ENCODE assay signal across 9 mouse cellular contexts in genomic region chr11:50371911-50372310, GRCm38 (mm10). TPM values are rescaled to one million over a fixed set of nuclear protein-coding genes. Genes with fewer than 3 reads are reported as not detected.
DNase-seq lines count a peak whose midpoint lies in the region; ATAC-seq and TF ChIP-seq lines count a peak whose summit lies in the region.
"Had no signal": no experiment of that assay in that cellular context is flagged by ENCODE, and none has a peak within 500 bp of the region (broad histone marks: within the 10 kb centered on the region; RNA-seq: fewer than 3 reads in every experiment).

No protein-coding gene starts in this region.

- H3K9ac ChIP-seq in kidney, postnatal 0 days (ENCODE audit: low read depth, low read length), result no peak overlapping the region
- H3K9ac ChIP-seq in forebrain, embryonic 14.5 days (ENCODE audit: low read length), result peak overlapping the region; percentile 60
- H3K9ac ChIP-seq in limb, embryonic 12.5 days (replicated peaks), result peak overlapping the region; percentile 67; the same call in 1 of the 2 replicates
- peak overlapping the region; percentile 65 for H3K9ac ChIP-seq in neural tube, embryonic 15.5 days (replicated peaks)

- TF ChIP-seq CTCF in kidney, postnatal 0 days (IDR thresholded peaks at IDR 0.05; ENCODE audit: low read depth), result no peak

- H3K27me3 ChIP-seq in kidney, postnatal 0 days (ENCODE audit: insufficient read depth, low read length), result no peaks in the 10 kb centered on the region
- H3K27me3 ChIP-seq in forebrain, embryonic 14.5 days (replicated peaks; ENCODE audit: control insufficient read depth, insufficient read depth, low read length), result no peaks in the 10 kb centered on the region
- no peaks in the 10 kb centered on the region for H3K27me3 ChIP-seq in limb, embryonic 12.5 days
- no peaks in the 10 kb centered on the region for H3K27me3 ChIP-seq in neural tube, embryonic 15.5 days (replicated peaks)

- H3K9me3 ChIP-seq in kidney, postnatal 0 days (replicated peaks; ENCODE audit: low read length), result no peaks in the 10 kb centered on the region
- no peaks in the 10 kb centered on the region for H3K9me3 ChIP-seq in forebrain, embryonic 14.5 days (replicated peaks; ENCODE audit: control insufficient read depth, low read length)
- no peaks in the 10 kb centered on the region for H3K9me3 ChIP-seq in limb, embryonic 12.5 days
- no peaks in the 10 kb centered on the region for H3K9me3 ChIP-seq in neural tube, embryonic 15.5 days (replicated peaks)
- H3K9me3 ChIP-seq: G1E had no signal

- no peaks in the 10 kb centered on the region for H3K36me3 ChIP-seq in kidney, postnatal 0 days (ENCODE audit: insufficient read depth, low read length)
- no peaks in the 10 kb centered on the region for H3K36me3 ChIP-seq in forebrain, embryonic 14.5 days (ENCODE audit: control insufficient read depth, insufficient read depth, low read length)
- no peaks in the 10 kb centered on the region for H3K36me3 ChIP-seq in limb, embryonic 12.5 days
- no peaks in the 10 kb centered on the region for H3K36me3 ChIP-seq in neural tube, embryonic 15.5 days
- H3K36me3 ChIP-seq: G1E had no signal

- H3K27ac ChIP-seq in kidney, postnatal 0 days, result no peak overlapping the region
- peak overlapping the region; percentile 59; the same call in 1 of the 2 replicates for H3K27ac ChIP-seq in forebrain, embryonic 14.5 days (ENCODE audit: low read depth, low read length)
- H3K27ac ChIP-seq in limb, embryonic 12.5 days, result no peak overlapping the region; the same call in 1 of the 2 replicates
- H3K27ac ChIP-seq in neural tube, embryonic 15.5 days (replicated peaks), result peak overlapping the region; percentile 92

- DNase-seq in kidney, postnatal 0 days (ENCODE audit: low spot score), result no peak
- DNase-seq in kidney, postnatal 4 days, result no peak
- DNase-seq in forebrain, embryonic 14.5 days (ENCODE audit: low spot score), result no peak
- no peak for DNase-seq in cerebellum, postnatal 25 days
- no peak for DNase-seq in kidney, adult 18-20 months

- peak overlapping the region; percentile 64; the same call in 1 of the 2 replicates for H3K4me2 ChIP-seq in kidney, postnatal 0 days (ENCODE audit: low read length)
- peak overlapping the region; percentile 49 for H3K4me2 ChIP-seq in forebrain, embryonic 14.5 days (ENCODE audit: low read length)
- peak overlapping the region; percentile 63 for H3K4me2 ChIP-seq in limb, embryonic 12.5 days
- peak overlapping the region; percentile 68 for H3K4me2 ChIP-seq in neural tube, embryonic 15.5 days

- peak overlapping the region; percentile 33; the same call in 1 of the 2 replicates for H3K4me3 ChIP-seq in kidney, postnatal 0 days (replicated peaks; ENCODE audit: low read depth, low read length)
- H3K4me3 ChIP-seq in forebrain, embryonic 14.5 days (ENCODE audit: low read depth, low read length), result no peak overlapping the region
- H3K4me3 ChIP-seq in limb, embryonic 12.5 days (replicated peaks), result peak overlapping the region; percentile 38; the same call in 1 of the 2 replicates
- peak overlapping the region; percentile 42; the same call in 1 of the 2 replicates for H3K4me3 ChIP-seq in neural tube, embryonic 15.5 days (replicated peaks)

- WGBS in kidney, postnatal 0 days, result 97% methylated on average over 1 of the region's 1 CpGs
- 97% methylated on average over 1 of the region's 1 CpGs for WGBS in forebrain, embryonic 14.5 days
- 96% methylated on average over 1 of the region's 1 CpGs for WGBS in limb, embryonic 12.5 days
- WGBS in neural tube, embryonic 15.5 days, result 93% methylated on average over 1 of the region's 1 CpGs

- H3K4me1 ChIP-seq in kidney, postnatal 0 days (replicated peaks; ENCODE audit: insufficient read depth, low read length), result 0 out of 2 replicates have a peak, but pooled peaks cover 7% of the 10 kb centered on the region
- H3K4me1 ChIP-seq in forebrain, embryonic 14.5 days (ENCODE audit: control insufficient read depth, insufficient read depth, low read length), result peaks cover 10% of the 10 kb centered on the region
- H3K4me1 ChIP-seq in limb, embryonic 12.5 days (replicated peaks), result peaks cover 12% of the 10 kb centered on the region
- H3K4me1 ChIP-seq in neural tube, embryonic 15.5 days, result peaks cover 21% of the 10 kb centered on the region

- ATAC-seq in kidney, postnatal 0 days (replicated peaks; ENCODE audit: low FRiP score, low read depth), result no peak
- no peak for ATAC-seq in forebrain, embryonic 14.5 days
- no peak for ATAC-seq in limb, embryonic 12.5 days (ENCODE audit: insufficient number of reproducible peaks, insufficient read depth, low FRiP score, low TSS enrichment, low read depth)
- no peak for ATAC-seq in neural tube, embryonic 15.5 days (ENCODE audit: low FRiP score)
- no peak for ATAC-seq in CD4-positive, CD25-positive, alpha-beta regulatory T cell, adult 4 months

RNA-seq across cellular contexts. Expression of gene Hnrnph1, which starts 4.9 kb away (rescaled TPM):
- polyA plus RNA-seq in kidney, postnatal 0 days (2015; fragmentation: Nextera tagmentation; extraction: Ambion mirVana), result 294 and 309 TPM in 2 replicates
- polyA plus RNA-seq in forebrain, embryonic 14.5 days (2014; fragmentation: Nextera tagmentation; extraction: Ambion mirVana), result 598 and 623 TPM in 2 replicates
- polyA plus RNA-seq in limb, embryonic 12.5 days (2016; fragmentation: Nextera tagmentation; extraction: Ambion mirVana), result 636 and 669 TPM in 2 replicates
- 390 and 401 TPM in 2 replicates for polyA plus RNA-seq in neural tube, embryonic 15.5 days (2015; fragmentation: Nextera tagmentation; extraction: Ambion mirVana)
- 100 to 1,000 TPM; 195 to 207 TPM for polyA plus RNA-seq in CD4-positive, CD25-positive, alpha-beta regulatory T cell, adult 4 months (2017; shearing (Covaris generic))

RNA-seq across cellular contexts. Expression of gene Cby3, which starts 17.6 kb away (rescaled TPM):
- polyA plus RNA-seq in kidney, postnatal 0 days (2015; fragmentation: Nextera tagmentation; extraction: Ambion mirVana), result 1.4 and 1.5 TPM in 2 replicates
- 0.86 and 0.88 TPM in 2 replicates for polyA plus RNA-seq in forebrain, embryonic 14.5 days (2014; fragmentation: Nextera tagmentation; extraction: Ambion mirVana)
- polyA plus RNA-seq in limb, embryonic 12.5 days (2016; fragmentation: Nextera tagmentation; extraction: Ambion mirVana), result 0.44 TPM in 1 of 2 replicates, not detected in the other
- 0.55 and 1.8 TPM in 2 replicates for polyA plus RNA-seq in neural tube, embryonic 15.5 days (2015; fragmentation: Nextera tagmentation; extraction: Ambion mirVana)
- not detected for polyA plus RNA-seq in CD4-positive, CD25-positive, alpha-beta regulatory T cell, adult 4 months (2017; shearing (Covaris generic))
- polyA plus RNA-seq: G1E had no signal

RNA-seq across cellular contexts. Expression of gene Canx, which starts 46.4 kb away (rescaled TPM):
- polyA plus RNA-seq in kidney, postnatal 0 days (2015; fragmentation: Nextera tagmentation; extraction: Ambion mirVana), result 302 and 330 TPM in 2 replicates
- 190 and 210 TPM in 2 replicates for polyA plus RNA-seq in forebrain, embryonic 14.5 days (2014; fragmentation: Nextera tagmentation; extraction: Ambion mirVana)
- 292 and 313 TPM in 2 replicates for polyA plus RNA-seq in limb, embryonic 12.5 days (2016; fragmentation: Nextera tagmentation; extraction: Ambion mirVana)
- polyA plus RNA-seq in neural tube, embryonic 15.5 days (2015; fragmentation: Nextera tagmentation; extraction: Ambion mirVana), result 289 and 305 TPM in 2 replicates
- polyA plus RNA-seq in CD4-positive, CD25-positive, alpha-beta regulatory T cell, adult 4 months (2017; shearing (Covaris generic)), result 100 to 1,000 TPM; 182 to 206 TPM

RNA-seq across cellular contexts. Expression of gene Rufy1, which starts 59.0 kb away (rescaled TPM):
- 29.0 and 31.7 TPM in 2 replicates for polyA plus RNA-seq in kidney, postnatal 0 days (2015; fragmentation: Nextera tagmentation; extraction: Ambion mirVana)
- polyA plus RNA-seq in forebrain, embryonic 14.5 days (2014; fragmentation: Nextera tagmentation; extraction: Ambion mirVana), result 27.2 and 32.7 TPM in 2 replicates
- 28.1 and 32.0 TPM in 2 replicates for polyA plus RNA-seq in limb, embryonic 12.5 days (2016; fragmentation: Nextera tagmentation; extraction: Ambion mirVana)
- polyA plus RNA-seq in neural tube, embryonic 15.5 days (2015; fragmentation: Nextera tagmentation; extraction: Ambion mirVana), result 21.8 and 25.1 TPM in 2 replicates
- 10 to 100 TPM; 11.9 to 15.4 TPM for polyA plus RNA-seq in CD4-positive, CD25-positive, alpha-beta regulatory T cell, adult 4 months (2017; shearing (Covaris generic))

Comparison
In these comparisons a context has a peak if more than half of its experiments do, and no peak if none do; other contexts are left out.
1. H3K27ac ChIP-seq: peak in forebrain, embryonic 14.5 days (single experiment) and neural tube, embryonic 15.5 days (single experiment); none in kidney, postnatal 0 days (single experiment) and limb, embryonic 12.5 days (single experiment).
2. Peak in every context shown above with its lines, with median percentiles within 50 percentile points of each other: H3K4me2 ChIP-seq.